Mouse (Mus musculus): ENCODE data around the gene Megf8. TPM values are rescaled to one million over a fixed set of nuclear protein-coding genes. Genes with fewer than 3 reads are reported as not detected.
A peak's percentile ranks its signal among the peaks of the same experiment; 100 is the strongest.

Megf8 gene
- polyA plus RNA-seq, 1 experiment = 69.3 TPM

DNA sequence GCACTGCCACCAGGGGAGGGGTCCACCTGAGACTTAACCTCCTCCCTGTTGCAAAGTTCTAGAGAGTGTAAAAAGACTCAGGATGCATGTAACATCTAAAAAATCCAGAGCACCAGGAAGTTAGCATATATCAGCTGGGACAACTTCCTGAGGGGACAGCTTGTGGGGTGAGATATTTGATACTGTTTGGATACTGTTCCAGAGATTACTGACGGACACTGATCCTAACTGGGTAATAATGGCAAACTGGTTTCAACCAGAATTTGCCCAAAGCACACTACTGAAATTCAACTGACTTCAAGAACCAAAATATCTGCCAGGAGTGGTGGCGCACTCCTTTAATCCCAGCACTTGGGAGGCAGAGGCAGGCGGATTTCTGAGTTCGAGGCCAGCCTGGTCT lies 22.5 kb upstream of the Megf8 start:
- H3K27ac ChIP-seq (ENCODE audit: insufficient read depth, low read length) = no peak overlapping the region
- no peak for TF ChIP-seq CTCF (IDR thresholded peaks at IDR 0.05; ENCODE audit: extremely low read depth, insufficient read depth, low read length)
- TF ChIP-seq POLR2A (IDR thresholded peaks at IDR 0.05; ENCODE audit: extremely low read depth, insufficient read depth, low read length) = no peak
- H3K4me3 ChIP-seq (ENCODE audit: insufficient read depth, low read length) = no peak overlapping the region
- H3K4me1 ChIP-seq (ENCODE audit: control insufficient read depth, insufficient read depth, low read length) = 0 out of 2 replicates have a peak, but pooled peaks cover 1% of the 10 kb centered on the region

DNA sequence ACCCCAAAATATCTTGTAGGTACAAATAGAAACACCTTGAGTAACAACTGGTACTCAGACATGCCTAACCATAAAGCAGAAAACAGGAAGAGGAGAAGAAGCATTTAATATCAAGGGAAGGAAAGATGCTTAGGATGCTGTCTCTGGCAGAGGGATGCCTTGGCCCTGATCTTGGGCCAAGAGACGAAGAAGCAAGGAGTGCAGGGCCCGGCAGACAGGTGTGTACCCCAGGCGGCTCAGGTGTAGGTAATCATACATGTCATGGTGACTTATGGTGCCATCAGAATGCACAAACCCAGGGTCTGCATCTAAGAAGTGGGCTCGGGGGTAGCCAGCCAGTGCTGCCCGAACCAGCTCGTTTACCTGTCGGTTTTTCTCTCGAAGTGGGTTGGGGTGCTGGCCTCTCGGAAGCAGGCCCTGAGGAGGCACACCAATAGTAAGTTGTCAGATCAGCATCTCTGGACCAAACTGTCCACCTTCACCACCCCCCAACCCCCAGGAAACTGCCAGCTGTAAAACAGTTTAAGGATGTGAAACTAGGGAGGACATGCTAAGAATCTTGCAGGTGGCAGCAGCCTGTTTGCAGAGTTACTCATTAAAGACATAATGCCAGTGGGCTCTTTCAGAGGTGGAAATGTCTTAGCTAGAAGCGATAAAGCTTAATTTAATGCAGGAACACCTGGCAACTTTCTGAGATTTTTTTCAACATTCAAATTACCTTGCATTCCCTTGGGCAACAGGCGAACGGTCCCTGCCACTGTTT lies 21.8 kb upstream of the Megf8 start:
- no peak overlapping the region for H3K4me3 ChIP-seq (ENCODE audit: insufficient read depth, low read length)
- H3K27ac ChIP-seq (ENCODE audit: insufficient read depth, low read length) = no peak overlapping the region
- 0 out of 2 replicates have a peak, but pooled peaks cover 1% of the 10 kb centered on the region for H3K4me1 ChIP-seq (ENCODE audit: control insufficient read depth, insufficient read depth, low read length)
- TF ChIP-seq POLR2A (IDR thresholded peaks at IDR 0.05; ENCODE audit: extremely low read depth, insufficient read depth, low read length) (no peak), CTCF (IDR thresholded peaks at IDR 0.05; ENCODE audit: extremely low read depth, insufficient read depth, low read length) (no peak)

DNA sequence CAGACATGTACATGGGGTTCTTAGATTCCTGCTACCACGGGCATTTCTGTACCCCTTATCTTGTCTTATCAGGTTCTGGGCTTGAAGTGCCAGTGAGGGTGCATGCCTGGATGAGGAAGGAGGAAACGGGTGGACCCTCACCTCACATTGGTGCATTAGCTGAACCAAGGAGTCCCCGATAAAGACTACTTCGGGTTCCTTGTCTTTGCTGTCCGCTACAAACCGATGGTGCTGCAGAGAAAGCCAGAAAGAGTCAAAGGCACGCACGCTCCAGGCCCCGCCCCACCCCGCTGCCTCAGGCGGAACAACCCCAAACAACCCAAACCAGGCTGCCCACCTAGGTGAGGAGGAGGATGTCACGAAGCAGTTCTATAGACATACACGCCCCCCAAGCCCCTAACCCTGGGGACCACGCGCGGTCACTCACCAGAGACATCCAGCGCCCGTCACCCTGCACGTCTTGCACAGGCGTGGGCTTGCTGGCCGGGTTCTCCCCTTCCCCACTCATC lies 20.0 kb upstream of the Megf8 start:
- H3K4me1 ChIP-seq (ENCODE audit: control insufficient read depth, insufficient read depth, low read length) = 0 out of 2 replicates have a peak, but pooled peaks cover 1% of the 10 kb centered on the region
- TF ChIP-seq POLR2A (IDR thresholded peaks at IDR 0.05; ENCODE audit: extremely low read depth, insufficient read depth, low read length) (no peak), CTCF (IDR thresholded peaks at IDR 0.05; ENCODE audit: extremely low read depth, insufficient read depth, low read length) (no peak)
- H3K4me3 ChIP-seq (ENCODE audit: insufficient read depth, low read length) = peak overlapping the region; percentile 62
- no peak overlapping the region for H3K27ac ChIP-seq (ENCODE audit: insufficient read depth, low read length)

DNA sequence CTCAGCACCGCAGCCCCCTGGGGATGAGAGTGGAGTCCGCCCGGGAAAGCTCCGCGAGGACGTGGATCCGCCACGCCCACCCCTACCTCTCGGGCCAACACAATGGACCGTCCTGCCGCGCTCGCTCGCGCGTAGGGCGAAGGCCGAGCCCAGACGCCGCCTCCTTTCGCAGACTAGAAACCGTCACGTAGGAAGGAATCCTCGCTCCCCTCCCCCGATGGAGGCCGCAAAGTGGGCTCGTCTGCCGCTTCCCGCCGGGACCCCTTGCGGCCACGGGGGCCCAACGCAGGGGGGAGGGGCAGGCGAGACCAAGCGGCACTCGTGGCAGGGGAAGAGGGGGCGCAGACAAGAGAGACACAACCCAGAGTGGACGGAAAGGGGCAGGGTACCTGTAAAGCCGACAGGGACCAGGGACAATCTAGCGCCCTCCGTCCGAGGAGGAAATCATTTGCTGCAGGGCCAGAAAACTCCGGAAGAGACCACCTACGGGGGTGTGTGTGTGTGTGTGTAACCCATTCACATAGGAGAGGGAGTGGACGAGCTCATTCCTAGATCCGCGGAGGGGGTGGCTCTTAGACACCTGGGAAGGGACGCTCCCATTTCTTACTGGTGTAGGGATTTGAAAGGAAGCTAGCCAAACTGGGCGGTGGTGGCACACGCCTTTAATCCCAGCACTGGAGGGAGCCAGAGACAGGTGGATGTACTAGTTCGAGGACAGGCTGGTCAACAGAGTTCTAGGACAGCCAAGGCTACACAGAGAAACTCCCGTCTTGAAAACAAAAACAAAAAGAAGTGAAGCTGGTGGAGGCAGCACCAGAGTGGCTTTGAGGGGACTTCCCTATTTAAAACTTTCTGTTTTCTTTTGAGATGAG lies 19.3 kb upstream of the Megf8 start, which contains the start of gene Pafah1b3:
TSS of gene Pafah1b3 (minus strand) at position 533 of the 872 bp plus-strand sequence.
- H3K27ac ChIP-seq (ENCODE audit: insufficient read depth, low read length) = no peak within 1 kb of the TSS

DNA sequence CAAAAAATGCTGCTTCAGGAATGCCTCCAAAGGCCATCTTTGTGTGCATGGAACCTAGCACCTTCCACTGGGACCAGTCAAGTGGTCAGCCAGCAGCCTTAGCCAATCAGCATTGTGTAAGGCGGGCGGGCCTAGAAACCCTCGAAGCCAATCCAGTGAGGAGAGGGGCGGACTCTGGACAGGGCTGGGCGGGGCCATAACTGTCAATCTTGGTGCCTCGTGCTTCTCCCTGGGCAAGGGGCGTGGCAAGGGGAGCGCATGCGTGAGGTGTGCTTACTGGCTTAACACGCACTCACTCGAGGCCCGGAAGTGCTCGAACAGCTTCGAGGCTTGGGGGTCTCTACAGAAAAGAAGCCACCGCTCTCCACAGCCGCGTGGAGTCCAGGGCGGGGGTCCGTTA lies 15.9 kb upstream of the Megf8 start, which contains the start of gene Prr19:
TSS of gene Prr19 (plus strand) at position 349 of the 400 bp plus-strand sequence.
- Histone ChIP-seq H3K27ac (ENCODE audit: insufficient read depth, low read length) (no peak within 1 kb of the TSS), H3K4me3 (ENCODE audit: insufficient read depth, low read length) (no peak within 1 kb of the TSS), H3K4me1 (ENCODE audit: control insufficient read depth, insufficient read depth, low read length) (0 out of 2 replicates have a peak, but pooled peaks cover 1% of the 10 kb centered on the region)
- TF ChIP-seq CTCF (IDR thresholded peaks at IDR 0.05; ENCODE audit: extremely low read depth, insufficient read depth, low read length) (no peak), POLR2A (IDR thresholded peaks at IDR 0.05; ENCODE audit: extremely low read depth, insufficient read depth, low read length) (no peak)

More for the DNA sequence above, 19.3 kb upstream of the Megf8 start, which contains the start of gene Pafah1b3:
- peak; percentile 18; the same call in 1 of the 2 replicates for TF ChIP-seq CTCF (IDR thresholded peaks at IDR 0.05; ENCODE audit: extremely low read depth, insufficient read depth, low read length)
- no peak for TF ChIP-seq POLR2A (IDR thresholded peaks at IDR 0.05; ENCODE audit: extremely low read depth, insufficient read depth, low read length)
- Histone ChIP-seq H3K4me1 (ENCODE audit: control insufficient read depth, insufficient read depth, low read length) (0 out of 2 replicates have a peak, but pooled peaks cover 1% of the 10 kb centered on the region), H3K4me3 (ENCODE audit: insufficient read depth, low read length) (peak within 1 kb of the TSS; percentile 62)

DNA sequence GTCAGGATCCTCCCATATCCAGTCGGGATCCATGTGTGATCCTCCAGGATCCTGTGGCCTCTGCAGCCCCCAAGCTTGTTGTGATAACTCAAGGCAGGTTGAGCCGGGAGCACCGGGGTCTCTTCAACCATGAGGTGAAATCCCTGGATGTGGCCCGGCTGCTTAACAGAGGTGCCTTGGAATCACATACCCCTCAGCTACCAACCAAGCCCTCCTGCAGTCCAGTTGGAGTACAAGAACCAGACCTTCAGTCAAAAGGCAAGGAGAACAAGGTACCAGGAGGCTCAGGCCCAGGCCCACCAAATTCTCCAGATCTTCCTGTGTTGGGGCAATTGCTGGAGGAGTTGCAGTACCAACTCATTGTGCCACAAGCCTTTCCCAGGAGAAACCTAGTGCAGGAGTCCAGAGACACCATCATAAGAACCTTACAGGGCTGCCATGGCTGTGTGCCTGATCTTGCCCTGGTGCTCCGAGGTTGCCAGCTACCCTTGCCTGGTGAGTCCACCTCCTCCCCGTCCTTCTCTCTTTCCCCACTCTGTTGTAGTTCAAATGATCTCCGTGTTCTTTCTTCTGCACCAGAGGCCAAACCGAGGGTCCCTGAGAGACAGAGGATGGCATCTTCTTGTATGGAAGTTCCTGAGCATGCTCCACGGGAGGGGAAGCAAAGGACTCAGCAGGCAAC lies 13.8 kb upstream of the Megf8 start:
- TF ChIP-seq POLR2A (IDR thresholded peaks at IDR 0.05; ENCODE audit: extremely low read depth, insufficient read depth, low read length) = no peak
- TF ChIP-seq CTCF (IDR thresholded peaks at IDR 0.05; ENCODE audit: extremely low read depth, insufficient read depth, low read length) = no peak
- no peak overlapping the region for H3K27ac ChIP-seq (ENCODE audit: insufficient read depth, low read length)
- H3K4me1 ChIP-seq (ENCODE audit: control insufficient read depth, insufficient read depth, low read length) = no peaks in the 10 kb centered on the region
- H3K4me3 ChIP-seq (ENCODE audit: insufficient read depth, low read length) = no peak overlapping the region

DNA sequence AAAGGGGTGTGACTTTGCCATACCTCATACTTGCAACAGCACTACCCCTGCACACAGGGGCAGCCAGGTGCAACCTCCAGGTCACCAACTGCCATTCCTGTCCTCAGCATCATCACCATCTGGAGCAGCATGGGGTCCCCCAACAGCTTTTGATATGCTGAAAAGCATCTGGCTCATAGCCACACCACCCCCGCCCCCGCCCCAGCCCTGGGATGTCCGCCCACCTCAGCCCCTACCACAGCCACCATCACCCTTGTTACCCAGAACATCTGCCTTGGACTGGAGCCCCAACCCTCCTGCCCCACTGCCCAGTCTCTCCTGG lies 13.3 kb upstream of the Megf8 start:
- no peak overlapping the region for H3K4me3 ChIP-seq (ENCODE audit: insufficient read depth, low read length)
- no peaks in the 10 kb centered on the region for H3K4me1 ChIP-seq (ENCODE audit: control insufficient read depth, insufficient read depth, low read length)
- TF ChIP-seq POLR2A (IDR thresholded peaks at IDR 0.05; ENCODE audit: extremely low read depth, insufficient read depth, low read length) (no peak), CTCF (IDR thresholded peaks at IDR 0.05; ENCODE audit: extremely low read depth, insufficient read depth, low read length) (no peak)
- no peak overlapping the region for H3K27ac ChIP-seq (ENCODE audit: insufficient read depth, low read length)

DNA sequence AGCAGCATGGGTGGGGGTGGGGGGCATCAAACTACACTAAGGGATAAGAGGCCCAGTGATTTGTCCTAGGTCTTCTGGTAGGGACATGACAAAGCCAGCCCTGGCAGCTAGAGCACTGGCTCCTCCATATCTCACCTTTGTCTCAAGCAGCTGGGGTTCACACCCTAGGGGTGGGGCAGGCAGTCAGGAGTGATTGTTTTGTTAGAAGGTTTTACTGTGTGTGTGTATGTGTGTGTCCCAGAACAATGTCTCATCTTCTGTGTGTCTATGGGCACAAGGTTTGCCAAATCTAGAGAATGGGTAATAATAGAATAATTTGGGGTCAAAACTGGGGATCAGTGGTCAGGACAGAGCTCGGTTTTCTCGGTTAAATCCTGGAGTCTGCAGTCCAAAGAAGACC lies 11.5 kb upstream of the Megf8 start:
- TF ChIP-seq POLR2A (IDR thresholded peaks at IDR 0.05; ENCODE audit: extremely low read depth, insufficient read depth, low read length) = no peak
- TF ChIP-seq CTCF (IDR thresholded peaks at IDR 0.05; ENCODE audit: extremely low read depth, insufficient read depth, low read length) = no peak
- no peak overlapping the region for H3K27ac ChIP-seq (ENCODE audit: insufficient read depth, low read length)
- H3K4me1 ChIP-seq (ENCODE audit: control insufficient read depth, insufficient read depth, low read length) = no peaks in the 10 kb centered on the region
- H3K4me3 ChIP-seq (ENCODE audit: insufficient read depth, low read length) = peak overlapping the region; percentile 70
